Mouse (Mus musculus): ENCODE measurements around the gene Aldh1a1. TPM values are rescaled to one million over a fixed set of nuclear protein-coding genes. Genes with fewer than 3 reads are reported as not detected.

Aldh1a1 gene
- polyA plus RNA-seq, 1 experiment from 2014 or later: 4.1 TPM

- H3K27ac ChIP-seq: no peak overlapping the region
- 41% methylated on average over 3 of the region's 3 CpGs for WGBS
Observed at GRCm38 (mm10) chr19:20654141-20654873, 161.8 kb downstream of the Aldh1a1 start.

GRCm38 (mm10) chr19:20677697-20678355 is 185.3 kb downstream of the Aldh1a1 start:
- DNase-seq (ENCODE audit: low spot score): no peak
- 83% methylated on average over 3 of the region's 3 CpGs for WGBS
- no peaks in the 10 kb centered on the region for H3K4me1 ChIP-seq (replicated peaks; ENCODE audit: insufficient read depth, low read length)
- H3K9me3 ChIP-seq (replicated peaks; ENCODE audit: low read length): no peaks in the 10 kb centered on the region
- H3K4me3 ChIP-seq (replicated peaks; ENCODE audit: low read depth, low read length): no peak overlapping the region
- no peaks in the 10 kb centered on the region for H3K27me3 ChIP-seq (ENCODE audit: insufficient read depth, low read length)
- no peak for TF ChIP-seq CTCF (IDR thresholded peaks at IDR 0.05; ENCODE audit: low read depth)
- no peak overlapping the region for H3K9ac ChIP-seq (ENCODE audit: low read depth, low read length)
- no peak overlapping the region for H3K27ac ChIP-seq
- H3K36me3 ChIP-seq (ENCODE audit: insufficient read depth, low read length): no peaks in the 10 kb centered on the region
- no peak for ATAC-seq (replicated peaks; ENCODE audit: low FRiP score, low read depth)
- no peak overlapping the region for H3K4me2 ChIP-seq (ENCODE audit: low read length)

More at GRCm38 (mm10) chr19:20654141-20654873, 161.8 kb downstream of the Aldh1a1 start:
- no peaks in the 10 kb centered on the region for H3K27me3 ChIP-seq (ENCODE audit: insufficient read depth, low read length)
- H3K4me3 ChIP-seq (replicated peaks; ENCODE audit: low read depth, low read length): no peak overlapping the region
- DNase-seq (ENCODE audit: low spot score) (no peak), ATAC-seq (replicated peaks; ENCODE audit: low FRiP score, low read depth) (no peak)
- no peaks in the 10 kb centered on the region for H3K36me3 ChIP-seq (ENCODE audit: insufficient read depth, low read length)
- no peak overlapping the region for H3K4me2 ChIP-seq (ENCODE audit: low read length)
- H3K9me3 ChIP-seq (replicated peaks; ENCODE audit: low read length): no peaks in the 10 kb centered on the region
- no peak for TF ChIP-seq CTCF (IDR thresholded peaks at IDR 0.05; ENCODE audit: low read depth)
- no peak overlapping the region for H3K9ac ChIP-seq (ENCODE audit: low read depth, low read length)
- no peaks in the 10 kb centered on the region for H3K4me1 ChIP-seq (replicated peaks; ENCODE audit: insufficient read depth, low read length)

Other genes starting within 250 kb of the Aldh1a1 start
- 62.2 and 64.0 TPM in 2 replicates for gene Anxa1, start 101.8 kb upstream of the Aldh1a1 start, polyA plus RNA-seq (2015; fragmentation: Nextera tagmentation; extraction: Ambion mirVana)
- 3.9 TPM in 2 replicates for gene Aldh1a7, start 234.8 kb downstream of the Aldh1a1 start, polyA plus RNA-seq (2015; fragmentation: Nextera tagmentation; extraction: Ambion mirVana)